Mouse (Mus musculus): Measurements from ENCODE around the gene Epb42. TPM values are rescaled to one million over a fixed set of nuclear protein-coding genes. Genes with fewer than 3 reads are reported as not detected.

Gene Epb42
- 0.32 and 0.44 TPM in 2 replicates for polyA plus RNA-seq (2015; fragmentation: Nextera tagmentation; extraction: Ambion mirVana)

DNA sequence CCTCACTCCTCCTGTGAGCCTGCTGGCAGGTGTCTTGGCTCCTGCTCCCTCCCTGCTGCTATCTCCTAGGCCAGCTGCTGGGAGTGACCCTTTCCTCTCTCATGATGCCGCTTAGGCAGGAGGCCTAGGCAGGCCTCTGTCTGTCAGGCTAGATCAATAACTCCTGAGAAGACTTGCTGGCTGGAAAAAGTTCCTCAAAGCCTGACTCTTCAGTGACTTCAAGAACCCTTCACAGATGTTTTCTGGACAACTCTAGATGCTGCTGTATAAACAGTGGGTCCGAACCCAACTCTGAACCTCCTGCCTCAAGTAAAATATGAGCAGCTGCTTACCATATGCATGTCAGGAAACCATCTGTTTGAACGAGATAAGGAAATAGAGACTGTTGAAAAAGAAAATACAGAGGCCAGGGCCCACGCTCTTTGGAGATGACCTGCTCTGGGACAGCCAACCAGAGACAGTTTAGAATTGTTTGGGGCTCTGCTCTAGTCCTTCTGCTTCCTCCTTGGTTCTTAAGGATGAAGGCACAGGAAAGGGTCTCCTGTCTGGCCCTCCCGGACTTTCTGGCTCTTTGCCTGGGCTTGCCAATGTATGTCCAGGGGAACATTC lies at the start of gene Epb42:
Gene Epb42, minus strand, starts transcription at position 340 of the 609 bp plus-strand sequence.
- H3K27ac ChIP-seq, result no peak within 1 kb of the TSS
- H3K4me1 ChIP-seq, result no peaks in the 10 kb centered on the region
- WGBS, result 73% methylated on average over 5 of the region's 5 CpGs
- no peaks in the 10 kb centered on the region for H3K36me3 ChIP-seq (replicated peaks)
- H3K27me3 ChIP-seq (replicated peaks), result no peaks in the 10 kb centered on the region
- H3K4me2 ChIP-seq, result no peak within 1 kb of the TSS
- H3K9me3 ChIP-seq, result no peaks in the 10 kb centered on the region
- H3K4me3 ChIP-seq, result no peak within 1 kb of the TSS
- H3K9ac ChIP-seq, result no peak within 1 kb of the TSS
- no peak for ATAC-seq (replicated peaks)

DNA sequence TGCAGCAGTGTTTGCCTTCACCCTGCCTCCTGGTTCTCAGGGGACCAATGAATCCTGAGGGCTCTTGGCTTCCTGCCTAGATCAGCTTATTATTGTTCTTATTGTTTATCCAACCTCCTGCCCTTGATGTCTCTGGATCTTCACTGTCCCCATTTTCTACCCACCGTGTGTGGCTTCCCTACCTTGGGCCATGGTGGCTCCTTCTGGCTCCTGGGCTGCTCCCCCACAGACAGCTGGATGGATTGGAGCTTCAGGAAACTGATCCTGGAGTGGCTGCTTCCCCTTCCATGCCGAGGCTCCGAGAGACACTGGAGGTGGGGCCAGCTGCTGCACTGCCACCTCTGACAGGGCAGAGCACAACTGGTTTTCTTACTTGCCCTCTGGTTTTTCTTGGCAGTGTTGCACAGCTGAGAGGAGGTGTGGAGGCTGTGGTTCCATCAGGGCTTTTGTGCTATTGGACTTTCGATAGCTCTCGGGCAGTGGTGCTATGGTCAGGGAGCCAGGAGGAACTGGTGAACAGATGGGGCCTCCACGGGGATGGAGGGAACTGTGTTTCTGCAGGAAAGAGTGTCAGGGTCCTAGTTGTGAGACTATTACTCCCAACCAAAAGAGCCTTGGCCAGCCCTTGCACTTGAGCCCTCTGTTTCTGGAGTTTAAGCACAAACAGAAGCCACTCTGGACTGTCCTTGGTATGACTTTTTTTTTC lies 48.8 kb upstream of the Epb42 start, which contains the start of gene Tgm5:
Gene Tgm5, minus strand, starts transcription at position 362 of the 706 bp plus-strand sequence.
- Histone ChIP-seq H3K9me3 (no peaks in the 10 kb centered on the region), H3K27me3 (replicated peaks) (no peaks in the 10 kb centered on the region), H3K4me2 (no peak within 1 kb of the TSS), H3K9ac (no peak within 1 kb of the TSS), H3K27ac (no peak within 1 kb of the TSS), H3K4me3 (no peak within 1 kb of the TSS), H3K4me1 (no peaks in the 10 kb centered on the region), H3K36me3 (replicated peaks) (no peaks in the 10 kb centered on the region)
- ATAC-seq (replicated peaks), result no peak
- WGBS, result 59% methylated on average over 6 of the region's 6 CpGs

DNA sequence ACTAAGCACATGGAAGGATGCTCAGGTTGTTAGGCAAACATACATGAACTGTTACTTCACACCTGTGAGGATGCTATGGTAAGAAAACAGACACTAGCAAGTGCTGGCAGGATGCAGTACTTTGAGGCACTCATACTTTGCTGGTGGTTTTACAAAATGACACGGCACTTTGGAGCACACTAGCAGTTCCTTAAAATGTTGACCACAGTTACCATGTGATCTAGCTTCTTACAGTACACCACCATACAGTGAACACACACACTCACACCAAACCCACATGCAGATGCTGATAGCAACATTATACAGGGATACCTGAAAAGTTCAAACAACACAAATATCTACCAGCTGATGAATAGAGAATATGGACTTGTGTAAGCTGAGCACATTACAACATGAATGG lies 45.8 kb upstream of the Epb42 start:
- H3K4me1 ChIP-seq, result no peaks in the 10 kb centered on the region
- whole genome bisulfite sequencing, result 86% methylated on average over 1 of the region's 1 CpGs
- no peak overlapping the region for H3K9ac ChIP-seq
- no peaks in the 10 kb centered on the region for H3K27me3 ChIP-seq (replicated peaks)
- no peak overlapping the region for H3K4me3 ChIP-seq
- no peaks in the 10 kb centered on the region for H3K36me3 ChIP-seq (replicated peaks)
- ATAC-seq (replicated peaks), result no peak
- H3K4me2 ChIP-seq, result no peak overlapping the region
- H3K27ac ChIP-seq, result no peak overlapping the region
- H3K9me3 ChIP-seq, result no peaks in the 10 kb centered on the region

DNA sequence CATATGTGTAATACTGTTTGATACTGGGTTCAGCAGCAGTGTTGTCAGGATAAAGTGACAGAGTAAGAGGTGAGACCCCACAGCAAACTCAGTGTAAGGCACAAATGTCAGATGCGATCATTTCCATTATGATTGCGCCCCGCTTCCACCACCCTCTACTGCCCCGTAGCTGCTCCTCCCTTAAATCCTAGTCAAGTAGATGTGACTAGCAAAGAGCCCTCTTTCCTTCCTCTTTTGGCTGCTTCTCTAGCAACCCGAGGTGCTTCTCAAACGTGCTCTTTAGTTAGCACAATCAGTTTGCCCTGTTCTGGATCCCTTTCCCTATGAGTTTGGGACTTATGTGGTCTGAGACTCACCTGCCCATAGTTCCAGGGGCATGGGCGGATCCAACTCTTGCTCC lies 37.9 kb upstream of the Epb42 start:
- 78% methylated on average over 7 of the region's 7 CpGs for WGBS

DNA sequence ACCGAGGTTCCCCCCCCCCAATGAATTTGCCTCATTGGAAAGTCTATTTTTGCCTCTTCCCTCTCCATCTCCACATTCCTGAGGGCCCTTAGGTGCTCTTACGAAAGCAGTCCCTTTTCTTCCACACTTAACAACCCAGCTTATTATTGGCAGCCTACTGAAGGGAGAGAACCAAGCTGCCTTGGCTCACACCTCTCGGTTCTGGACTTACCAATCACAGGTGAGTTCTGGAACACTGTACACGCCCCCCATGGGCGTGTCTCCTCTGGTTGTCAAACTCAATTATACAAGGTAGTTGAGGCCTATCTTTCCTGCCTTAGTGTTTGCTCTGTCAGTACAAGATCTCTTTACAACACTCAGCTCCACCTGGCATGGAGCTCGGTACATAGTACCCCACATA lies 35.0 kb upstream of the Epb42 start:
- Histone ChIP-seq H3K27ac (no peak overlapping the region), H3K27me3 (replicated peaks) (no peaks in the 10 kb centered on the region), H3K36me3 (replicated peaks) (no peaks in the 10 kb centered on the region), H3K9ac (no peak overlapping the region), H3K9me3 (no peaks in the 10 kb centered on the region; the same call in 1 of the 2 replicates), H3K4me3 (no peak overlapping the region), H3K4me1 (no peaks in the 10 kb centered on the region), H3K4me2 (no peak overlapping the region)
- WGBS, result 85% methylated on average over 6 of the region's 6 CpGs
- no peak for ATAC-seq (replicated peaks)

More for the DNA sequence above, 37.9 kb upstream of the Epb42 start:
- Histone ChIP-seq H3K4me2 (no peak overlapping the region), H3K27me3 (replicated peaks) (no peaks in the 10 kb centered on the region), H3K36me3 (replicated peaks) (no peaks in the 10 kb centered on the region), H3K9ac (no peak overlapping the region), H3K9me3 (no peaks in the 10 kb centered on the region; the same call in 1 of the 2 replicates), H3K27ac (no peak overlapping the region), H3K4me1 (no peaks in the 10 kb centered on the region), H3K4me3 (no peak overlapping the region)
- ATAC-seq (replicated peaks), result no peak

DNA sequence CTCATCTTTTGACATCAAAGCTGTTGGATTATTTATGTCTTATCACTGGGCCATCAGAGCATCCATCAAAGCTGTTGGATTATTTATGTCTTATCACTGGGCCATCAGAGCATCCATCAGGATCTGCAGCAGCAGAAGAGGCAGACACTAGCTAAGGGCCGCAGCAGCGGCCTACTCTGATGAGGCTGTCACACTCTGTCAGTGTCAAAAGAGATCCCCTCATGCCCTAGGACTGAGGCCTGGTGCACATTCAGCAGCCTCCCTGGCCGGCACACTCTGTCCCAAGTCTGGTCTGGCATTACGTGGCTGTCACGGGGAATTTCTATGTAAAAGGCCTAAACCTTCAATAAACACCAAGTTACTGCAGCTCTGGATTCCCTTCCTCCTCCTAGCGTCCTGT lies 32.6 kb upstream of the Epb42 start:
- 67% methylated on average over 6 of the region's 6 CpGs for WGBS

DNA sequence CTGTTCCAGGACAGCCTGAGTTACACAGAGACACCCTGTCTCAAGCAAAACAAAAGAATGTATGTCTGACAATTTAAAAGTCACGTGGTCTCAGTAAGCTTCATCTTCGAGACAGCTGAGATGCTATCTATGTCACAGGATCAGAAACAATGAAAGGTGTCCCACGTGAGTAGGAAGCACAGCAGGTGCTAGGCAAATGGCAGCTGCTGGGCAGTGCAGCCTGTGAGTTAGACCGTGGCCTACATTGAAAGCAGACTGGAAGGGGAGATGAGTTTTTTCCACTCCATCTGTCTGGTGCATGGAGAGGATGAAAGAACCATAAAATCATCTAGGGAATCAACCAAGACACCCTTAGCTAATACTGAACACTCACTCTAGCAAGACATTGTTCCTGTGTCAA lies 30.2 kb upstream of the Epb42 start:
- ATAC-seq (replicated peaks), result no peak
- Histone ChIP-seq H3K4me1 (no peaks in the 10 kb centered on the region), H3K27me3 (replicated peaks) (no peaks in the 10 kb centered on the region), H3K4me3 (no peak overlapping the region), H3K4me2 (no peak overlapping the region), H3K9ac (no peak overlapping the region), H3K27ac (no peak overlapping the region), H3K36me3 (replicated peaks) (no peaks in the 10 kb centered on the region), H3K9me3 (no peaks in the 10 kb centered on the region)
- WGBS, result 52% methylated on average over 4 of the region's 4 CpGs

More for the DNA sequence above, 32.6 kb upstream of the Epb42 start:
- H3K36me3 ChIP-seq (replicated peaks), result no peaks in the 10 kb centered on the region
- H3K27ac ChIP-seq, result no peak overlapping the region
- H3K9me3 ChIP-seq, result no peaks in the 10 kb centered on the region
- ATAC-seq (replicated peaks), result no peak
- H3K9ac ChIP-seq, result no peak overlapping the region
- no peaks in the 10 kb centered on the region for H3K4me1 ChIP-seq
- no peak overlapping the region for H3K4me2 ChIP-seq
- H3K27me3 ChIP-seq (replicated peaks), result no peaks in the 10 kb centered on the region
- H3K4me3 ChIP-seq, result no peak overlapping the region

DNA sequence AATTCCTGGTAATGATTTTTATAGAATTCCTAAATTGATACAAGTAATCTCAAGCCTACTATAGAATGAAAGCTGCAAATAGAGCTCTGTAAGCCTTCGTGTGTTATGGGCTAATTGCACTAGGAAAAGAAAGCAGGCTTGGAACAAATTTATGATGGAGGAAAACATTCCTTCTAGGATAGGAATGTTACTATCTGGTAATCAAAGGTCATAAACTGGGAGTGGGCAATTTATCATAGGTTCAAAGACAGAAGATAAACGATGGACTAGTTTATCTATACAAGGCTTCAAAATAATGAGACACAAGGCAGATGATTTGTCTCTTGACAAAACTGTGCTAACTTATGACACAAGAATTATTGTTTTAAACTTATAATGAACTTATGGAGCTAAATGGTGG lies 24.4 kb upstream of the Epb42 start:
- Histone ChIP-seq H3K4me3 (no peak overlapping the region), H3K4me2 (no peak overlapping the region), H3K9ac (no peak overlapping the region), H3K27me3 (replicated peaks) (no peaks in the 10 kb centered on the region), H3K27ac (no peak overlapping the region), H3K36me3 (replicated peaks) (no peaks in the 10 kb centered on the region), H3K9me3 (no peaks in the 10 kb centered on the region), H3K4me1 (no peaks in the 10 kb centered on the region)
- WGBS, result 92% methylated on average over 2 of the region's 2 CpGs
- no peak for ATAC-seq (replicated peaks)

DNA sequence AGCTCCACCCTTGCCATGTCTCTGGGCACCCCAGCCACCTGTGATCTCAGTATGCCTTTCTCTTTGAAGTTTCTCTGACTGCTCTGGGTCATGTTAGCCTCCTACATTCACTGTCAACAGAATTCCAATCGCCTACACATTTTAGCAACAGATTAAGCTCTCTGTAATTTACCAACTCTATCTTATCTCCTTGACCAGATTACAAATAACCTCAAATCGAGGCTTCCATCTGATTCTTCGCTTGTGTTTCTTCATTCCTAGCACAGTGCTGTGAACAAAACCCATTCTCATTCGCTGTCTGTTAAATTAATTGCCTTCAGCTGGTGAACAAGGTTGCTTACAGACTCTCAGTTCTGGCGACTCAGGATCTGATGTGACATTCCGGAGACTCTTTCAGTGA lies 21.1 kb upstream of the Epb42 start:
- H3K4me1 ChIP-seq, result no peaks in the 10 kb centered on the region
- no peak overlapping the region for H3K27ac ChIP-seq
- no peaks in the 10 kb centered on the region for H3K9me3 ChIP-seq
- H3K27me3 ChIP-seq (replicated peaks), result no peaks in the 10 kb centered on the region
- H3K4me3 ChIP-seq, result no peak overlapping the region
- H3K9ac ChIP-seq, result no peak overlapping the region
- no peak for ATAC-seq (replicated peaks)
- WGBS, result 80% methylated on average over 6 of the region's 6 CpGs
- H3K36me3 ChIP-seq (replicated peaks), result no peaks in the 10 kb centered on the region
- no peak overlapping the region for H3K4me2 ChIP-seq

DNA sequence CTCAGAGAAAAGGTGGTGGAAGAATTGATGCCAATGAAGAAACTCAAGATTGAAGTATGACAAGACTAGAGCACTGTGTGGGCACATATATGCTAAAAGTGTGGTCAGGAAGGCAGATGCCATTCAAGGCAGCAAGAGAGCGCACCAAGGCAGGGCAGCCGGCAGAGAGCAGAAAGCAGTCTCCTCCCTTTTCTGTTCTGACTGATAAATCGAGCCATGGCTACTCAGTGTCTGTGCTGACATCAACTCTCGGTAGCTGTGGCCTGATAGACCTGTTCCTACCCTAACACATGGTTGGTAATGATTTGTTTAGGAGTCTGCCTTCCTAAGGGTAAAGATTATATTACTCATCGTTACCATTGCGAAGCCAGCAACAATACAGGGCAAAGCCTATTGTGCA lies 19.0 kb upstream of the Epb42 start:
- H3K36me3 ChIP-seq (replicated peaks), result no peaks in the 10 kb centered on the region
- no peak for ATAC-seq (replicated peaks)
- 90% methylated on average over 6 of the region's 6 CpGs for WGBS

DNA sequence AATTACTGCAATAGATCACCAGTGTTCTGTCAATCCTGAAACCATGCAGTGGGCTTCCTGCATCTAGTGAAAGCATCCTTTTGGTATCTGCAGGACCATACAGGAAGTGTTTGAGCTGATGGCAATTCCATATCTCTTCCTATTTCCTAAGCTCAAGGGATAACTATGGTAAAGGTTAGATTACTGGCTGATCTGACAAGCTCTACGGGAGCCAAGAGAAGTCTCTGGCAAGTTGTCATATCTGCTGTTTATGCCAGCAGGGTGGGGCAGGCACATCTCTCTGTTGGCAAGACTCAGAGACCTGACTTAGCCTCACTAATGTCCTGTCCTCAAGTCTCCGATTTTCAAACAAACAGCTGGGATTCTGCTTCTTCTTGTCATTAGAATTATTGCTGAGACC lies 17.2 kb upstream of the Epb42 start:
- Histone ChIP-seq H3K27me3 (replicated peaks) (no peaks in the 10 kb centered on the region), H3K4me1 (no peaks in the 10 kb centered on the region), H3K9ac (no peak overlapping the region), H3K4me3 (no peak overlapping the region), H3K4me2 (no peak overlapping the region), H3K27ac (no peak overlapping the region), H3K9me3 (no peaks in the 10 kb centered on the region), H3K36me3 (replicated peaks) (no peaks in the 10 kb centered on the region)
- ATAC-seq (replicated peaks), result no peak
- 86% methylated on average over 2 of the region's 2 CpGs for WGBS

More for the DNA sequence above, 19.0 kb upstream of the Epb42 start:
- H3K9me3 ChIP-seq, result no peaks in the 10 kb centered on the region
- H3K4me3 ChIP-seq, result no peak overlapping the region
- no peaks in the 10 kb centered on the region for H3K4me1 ChIP-seq
- no peak overlapping the region for H3K9ac ChIP-seq
- H3K27me3 ChIP-seq (replicated peaks), result no peaks in the 10 kb centered on the region
- H3K4me2 ChIP-seq, result no peak overlapping the region
- H3K27ac ChIP-seq, result no peak overlapping the region

DNA sequence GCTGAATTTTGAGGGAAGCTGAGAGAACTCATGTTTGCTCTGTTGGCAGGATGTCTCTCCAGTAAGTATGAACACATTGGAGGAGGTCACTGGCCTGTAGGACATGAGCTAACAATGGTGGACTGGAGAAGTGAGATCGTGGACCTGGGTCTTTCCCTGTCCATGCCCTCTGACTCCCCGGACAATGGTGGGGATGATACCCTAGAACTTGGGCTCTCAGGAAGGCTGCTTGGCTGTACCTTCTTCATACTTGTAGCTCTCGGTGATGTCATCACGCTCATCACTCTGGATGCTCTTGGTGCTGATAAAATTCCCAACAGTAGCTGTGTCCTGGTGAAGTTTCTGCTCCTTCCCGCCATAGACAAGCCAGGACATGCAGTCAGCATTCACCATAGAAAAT lies 15.3 kb upstream of the Epb42 start:
- H3K36me3 ChIP-seq (replicated peaks), result no peaks in the 10 kb centered on the region
- H3K4me3 ChIP-seq, result no peak overlapping the region

DNA sequence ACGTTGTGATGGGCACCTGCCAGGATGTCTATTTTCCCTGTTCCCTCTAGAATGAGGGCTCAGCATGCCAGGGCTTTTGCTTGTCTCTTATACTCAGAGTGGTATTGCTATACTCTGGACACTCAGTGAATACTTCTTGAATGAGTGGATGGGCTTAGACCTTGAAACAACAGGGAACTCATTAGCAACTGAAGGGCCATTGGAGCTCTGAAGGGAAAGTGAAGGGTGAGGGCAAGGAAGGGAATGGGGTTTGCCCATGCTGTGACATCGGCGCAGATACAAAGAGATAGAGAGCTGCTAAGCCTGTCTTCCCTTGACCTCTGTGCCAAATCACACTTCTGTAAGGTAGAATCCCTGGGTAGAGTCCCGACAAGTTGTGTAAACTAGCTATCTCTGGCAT lies 8.8 kb upstream of the Epb42 start:
- H3K4me3 ChIP-seq, result no peak overlapping the region
- no peak overlapping the region for H3K9ac ChIP-seq
- WGBS, result 72% methylated on average over 4 of the region's 4 CpGs
- H3K36me3 ChIP-seq (replicated peaks), result no peaks in the 10 kb centered on the region
- no peaks in the 10 kb centered on the region for H3K27me3 ChIP-seq (replicated peaks)
- no peaks in the 10 kb centered on the region for H3K9me3 ChIP-seq
- H3K27ac ChIP-seq, result no peak overlapping the region
- no peak for ATAC-seq (replicated peaks)
- no peak overlapping the region for H3K4me2 ChIP-seq
- H3K4me1 ChIP-seq, result no peaks in the 10 kb centered on the region

More for the DNA sequence above, 15.3 kb upstream of the Epb42 start:
- no peak for ATAC-seq (replicated peaks)
- Histone ChIP-seq H3K27ac (no peak overlapping the region), H3K4me2 (no peak overlapping the region), H3K4me1 (no peaks in the 10 kb centered on the region), H3K9me3 (no peaks in the 10 kb centered on the region), H3K27me3 (replicated peaks) (no peaks in the 10 kb centered on the region), H3K9ac (no peak overlapping the region)
- 87% methylated on average over 5 of the region's 5 CpGs for WGBS
